Mouse (Mus musculus): ENCODE measurements at regions not wholly inside any gene's neighbourhood (a gene's known extent, or its start where the extent isn't known, plus 50 kb on each side); places are given as distances from the start of the nearest gene placed in this dataset.

DNA sequence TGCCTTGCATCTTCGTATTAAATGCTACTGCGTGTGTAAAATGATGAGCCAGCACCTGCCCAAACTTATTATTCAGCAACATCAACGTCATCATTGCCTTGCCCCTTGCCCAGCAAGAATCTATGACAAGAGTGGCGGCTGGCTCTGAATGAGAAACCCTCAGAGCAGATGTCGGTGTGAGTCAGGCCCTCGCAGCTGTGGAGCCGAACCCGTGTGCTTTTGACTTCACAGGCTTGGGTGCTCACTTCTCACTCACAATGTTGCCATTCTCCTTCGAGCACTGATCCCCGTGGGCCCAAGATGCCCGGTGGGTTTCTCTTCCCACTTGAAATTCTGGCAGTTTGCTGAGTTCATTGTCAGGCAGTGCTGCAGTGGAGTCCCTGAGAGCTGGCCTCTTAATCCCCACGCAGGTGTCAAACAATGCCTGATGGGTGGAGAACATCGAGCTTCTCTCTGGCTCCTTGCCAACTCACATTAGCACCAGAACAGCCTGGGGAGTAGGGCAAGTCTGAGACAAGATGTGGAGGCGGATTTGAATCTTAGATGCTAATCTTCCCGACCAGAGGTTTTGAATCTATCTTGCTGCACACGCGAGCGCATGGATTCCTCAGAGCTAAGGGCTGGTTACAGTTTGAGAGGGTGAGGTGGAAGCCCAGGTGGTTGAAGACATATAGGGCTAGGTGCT, 202.0 kb downstream of the Nuak1 start:
- TF ChIP-seq CTCF (IDR thresholded peaks at IDR 0.05; ENCODE audit: low read depth) (no peak), EP300 (optimal IDR thresholded peaks at IDR 0.05) (no peak)
